Mouse (Mus musculus) stomach, postnatal 0 days (tissue): ENCODE measurements around the gene Ust.

ENCODE experiments used
- CTCF ChIP-seq: IDR thresholded peaks from 2 replicates; pipeline ENCODE4 v1.5.1; 2016; ENCODE audit warnings: antibody characterized with exemption, low read depth, mild to moderate bottlenecking, moderate library complexity
- EP300 ChIP-seq: optimal IDR thresholded peaks from 2 replicates; pipeline ENCODE3; 2016; ENCODE audit warnings: antibody characterized with exemption

DNA sequence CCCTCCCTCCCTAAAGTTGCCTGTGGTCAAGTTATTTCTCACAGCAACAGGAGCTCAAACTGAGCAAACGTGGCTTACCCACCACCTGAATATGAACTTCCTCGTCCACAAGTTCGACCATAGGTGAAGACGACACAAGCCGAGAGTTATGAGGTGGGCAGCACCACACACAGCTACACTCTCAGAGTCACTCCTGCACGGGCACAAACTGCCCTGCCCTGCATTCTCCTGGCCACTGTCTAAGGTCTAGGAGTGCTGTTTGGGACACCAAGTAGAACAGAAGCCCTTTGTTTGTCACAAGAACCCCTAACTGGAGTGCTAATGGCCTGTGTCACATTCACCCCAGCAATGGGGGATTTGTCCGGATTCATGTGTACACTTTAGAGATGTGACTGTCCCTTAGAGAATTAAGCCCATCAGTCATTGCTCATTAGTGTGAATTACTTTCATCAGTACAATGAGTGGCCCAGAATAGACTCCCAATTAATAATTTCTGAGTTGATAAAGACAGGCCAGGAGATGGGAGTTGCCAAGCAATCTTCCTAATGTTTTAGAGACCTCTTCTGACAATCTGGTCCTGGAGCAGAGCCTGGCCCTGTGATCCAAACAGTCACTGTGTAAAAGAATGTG is 2.3 kb upstream of the Ust start:
- no peak for TF ChIP-seq CTCF
- no peak for TF ChIP-seq EP300
